Mouse (Mus musculus): Measurements from ENCODE around the gene Aff4. TPM values are rescaled to one million over a fixed set of nuclear protein-coding genes. Genes with fewer than 3 reads are reported as not detected.
"Not testable (repeated sequence)": the region's sequence is repeated elsewhere in the genome, so short reads cannot be mapped to it uniquely, and the experiment has no call there.

Gene Aff4
- polyA plus RNA-seq, 1 experiment from 2014 or later, result 47.8 TPM

GRCm38 (mm10) chr11:53332076-53332680, 18.5 kb upstream of the Aff4 start:
- Histone ChIP-seq H3K4me2 (ENCODE audit: low read depth) (no peak overlapping the region), H3K9me3 (ENCODE audit: control insufficient read depth, low read length) (no peaks in the 10 kb centered on the region), H3K9ac (ENCODE audit: low read length) (no peak overlapping the region), H3K27ac (ENCODE audit: low read depth, low read length) (no peak overlapping the region), H3K4me3 (ENCODE audit: low read depth, low read length) (no peak overlapping the region), H3K27me3 (ENCODE audit: control insufficient read depth, insufficient read depth, low read length) (no peaks in the 10 kb centered on the region), H3K36me3 (ENCODE audit: control insufficient read depth, insufficient read depth, low read length) (peaks cover 7% of the 10 kb centered on the region), H3K4me1 (ENCODE audit: control insufficient read depth, insufficient read depth, low read length) (no peaks in the 10 kb centered on the region)
- no peak for ATAC-seq (ENCODE audit: insufficient read depth, low FRiP score, low TSS enrichment)
- no peak for DNase-seq (ENCODE audit: low spot score)
- 88% methylated on average over 14 of the region's 14 CpGs for WGBS

GRCm38 (mm10) chr11:53335505-53336181, 15.0 kb upstream of the Aff4 start:
- 23% methylated on average over 3 of the region's 3 CpGs for WGBS
- H3K4me2 ChIP-seq (ENCODE audit: low read depth), result no peak overlapping the region
- peaks cover 3% of the 10 kb centered on the region for H3K36me3 ChIP-seq (ENCODE audit: control insufficient read depth, insufficient read depth, low read length)
- DNase-seq (ENCODE audit: low spot score) (no peak), ATAC-seq (ENCODE audit: insufficient read depth, low FRiP score, low TSS enrichment) (no peak)
- no peak overlapping the region for H3K4me3 ChIP-seq (ENCODE audit: low read depth, low read length)
- no peaks in the 10 kb centered on the region for H3K9me3 ChIP-seq (ENCODE audit: control insufficient read depth, low read length)
- no peak overlapping the region for H3K9ac ChIP-seq (ENCODE audit: low read length)
- H3K4me1 ChIP-seq (ENCODE audit: control insufficient read depth, insufficient read depth, low read length), result no peaks in the 10 kb centered on the region
- H3K27ac ChIP-seq (ENCODE audit: low read depth, low read length), result no peak overlapping the region
- H3K27me3 ChIP-seq (ENCODE audit: control insufficient read depth, insufficient read depth, low read length), result no peaks in the 10 kb centered on the region

GRCm38 (mm10) chr11:53336182-53336571, 14.5 kb upstream of the Aff4 start:
- Histone ChIP-seq H3K27me3 (ENCODE audit: control insufficient read depth, insufficient read depth, low read length) (no peaks in the 10 kb centered on the region), H3K27ac (ENCODE audit: low read depth, low read length) (no peak overlapping the region), H3K36me3 (ENCODE audit: control insufficient read depth, insufficient read depth, low read length) (peaks cover 3% of the 10 kb centered on the region), H3K4me1 (ENCODE audit: control insufficient read depth, insufficient read depth, low read length) (no peaks in the 10 kb centered on the region), H3K4me2 (ENCODE audit: low read depth) (no peak overlapping the region), H3K4me3 (ENCODE audit: low read depth, low read length) (no peak overlapping the region), H3K9ac (ENCODE audit: low read length) (no peak overlapping the region), H3K9me3 (ENCODE audit: control insufficient read depth, low read length) (no peaks in the 10 kb centered on the region)
- ATAC-seq (ENCODE audit: insufficient read depth, low FRiP score, low TSS enrichment) (no peak), DNase-seq (ENCODE audit: low spot score) (no peak)

GRCm38 (mm10) chr11:53336924-53337323, 13.7 kb upstream of the Aff4 start:
- H3K36me3 ChIP-seq (ENCODE audit: control insufficient read depth, insufficient read depth, low read length), result peaks cover 2% of the 10 kb centered on the region
- no peaks in the 10 kb centered on the region for H3K9me3 ChIP-seq (ENCODE audit: control insufficient read depth, low read length)
- H3K4me3 ChIP-seq (ENCODE audit: low read depth, low read length), result no peak overlapping the region
- H3K4me1 ChIP-seq (ENCODE audit: control insufficient read depth, insufficient read depth, low read length), result no peaks in the 10 kb centered on the region
- no peak overlapping the region for H3K4me2 ChIP-seq (ENCODE audit: low read depth)
- WGBS, result 70% methylated on average over 1 of the region's 1 CpGs
- no peak overlapping the region for H3K27ac ChIP-seq (ENCODE audit: low read depth, low read length)
- H3K9ac ChIP-seq (ENCODE audit: low read length), result no peak overlapping the region
- no peaks in the 10 kb centered on the region for H3K27me3 ChIP-seq (ENCODE audit: control insufficient read depth, insufficient read depth, low read length)
- DNase-seq (ENCODE audit: low spot score) (no peak), ATAC-seq (ENCODE audit: insufficient read depth, low FRiP score, low TSS enrichment) (no peak)

- Histone ChIP-seq H3K4me2 (ENCODE audit: low read depth) (no peak overlapping the region), H3K27me3 (ENCODE audit: control insufficient read depth, insufficient read depth, low read length) (no peaks in the 10 kb centered on the region), H3K9ac (ENCODE audit: low read length) (no peak overlapping the region), H3K27ac (ENCODE audit: low read depth, low read length) (no peak overlapping the region), H3K9me3 (ENCODE audit: control insufficient read depth, low read length) (no peaks in the 10 kb centered on the region), H3K36me3 (ENCODE audit: control insufficient read depth, insufficient read depth, low read length) (no peaks in the 10 kb centered on the region), H3K4me3 (ENCODE audit: low read depth, low read length) (no peak overlapping the region), H3K4me1 (ENCODE audit: control insufficient read depth, insufficient read depth, low read length) (no peaks in the 10 kb centered on the region)
- WGBS, result 71% methylated on average over 8 of the region's 8 CpGs
- ATAC-seq (ENCODE audit: insufficient read depth, low FRiP score, low TSS enrichment), result no peak
- DNase-seq (ENCODE audit: low spot score), result no peak
Measured at GRCm38 (mm10) chr11:53337684-53338083, 12.9 kb upstream of the Aff4 start.

- not testable (repeated sequence) for H3K27me3 ChIP-seq (ENCODE audit: control insufficient read depth, insufficient read depth, low read length); H3K4me3 ChIP-seq (ENCODE audit: low read depth, low read length); H3K9me3 ChIP-seq (ENCODE audit: control insufficient read depth, low read length); H3K27ac ChIP-seq (ENCODE audit: low read depth, low read length); H3K4me2 ChIP-seq (ENCODE audit: low read depth); H3K4me1 ChIP-seq (ENCODE audit: control insufficient read depth, insufficient read depth, low read length); ATAC-seq (ENCODE audit: insufficient read depth, low FRiP score, low TSS enrichment); H3K9ac ChIP-seq (ENCODE audit: low read length); H3K36me3 ChIP-seq (ENCODE audit: control insufficient read depth, insufficient read depth, low read length); DNase-seq (ENCODE audit: low spot score)
- 90% methylated on average over 10 of the region's 10 CpGs for WGBS
Measured at GRCm38 (mm10) chr11:53341019-53341418, 9.6 kb upstream of the Aff4 start.

- no peak for ATAC-seq (ENCODE audit: insufficient read depth, low FRiP score, low TSS enrichment)
- Histone ChIP-seq H3K4me3 (ENCODE audit: low read depth, low read length) (no peak overlapping the region), H3K9ac (ENCODE audit: low read length) (no peak overlapping the region), H3K9me3 (ENCODE audit: control insufficient read depth, low read length) (no peaks in the 10 kb centered on the region), H3K36me3 (ENCODE audit: control insufficient read depth, insufficient read depth, low read length) (no peaks in the 10 kb centered on the region), H3K4me1 (ENCODE audit: control insufficient read depth, insufficient read depth, low read length) (no peaks in the 10 kb centered on the region), H3K27me3 (ENCODE audit: control insufficient read depth, insufficient read depth, low read length) (no peaks in the 10 kb centered on the region), H3K4me2 (ENCODE audit: low read depth) (no peak overlapping the region), H3K27ac (ENCODE audit: low read depth, low read length) (no peak overlapping the region)
- no peak for DNase-seq (ENCODE audit: low spot score)
- 66% methylated on average over 5 of the region's 5 CpGs for WGBS
Measured at GRCm38 (mm10) chr11:53342711-53343110, 7.9 kb upstream of the Aff4 start.

- no peak overlapping the region for H3K9ac ChIP-seq (ENCODE audit: low read length)
- H3K36me3 ChIP-seq (ENCODE audit: control insufficient read depth, insufficient read depth, low read length), result no peaks in the 10 kb centered on the region
- no peaks in the 10 kb centered on the region for H3K27me3 ChIP-seq (ENCODE audit: control insufficient read depth, insufficient read depth, low read length)
- no peak for DNase-seq (ENCODE audit: low spot score)
- H3K4me2 ChIP-seq (ENCODE audit: low read depth), result no peak overlapping the region
- no peaks in the 10 kb centered on the region for H3K9me3 ChIP-seq (ENCODE audit: control insufficient read depth, low read length)
- H3K27ac ChIP-seq (ENCODE audit: low read depth, low read length), result no peak overlapping the region
- H3K4me1 ChIP-seq (ENCODE audit: control insufficient read depth, insufficient read depth, low read length), result no peaks in the 10 kb centered on the region
- WGBS, result 34% methylated on average over 5 of the region's 5 CpGs
- H3K4me3 ChIP-seq (ENCODE audit: low read depth, low read length), result no peak overlapping the region
- ATAC-seq (ENCODE audit: insufficient read depth, low FRiP score, low TSS enrichment), result no peak
Measured at GRCm38 (mm10) chr11:53345328-53345727, 5.3 kb upstream of the Aff4 start.

GRCm38 (mm10) chr11:53345738-53346137, 4.9 kb upstream of the Aff4 start:
- DNase-seq (ENCODE audit: low spot score), result no peak
- H3K36me3 ChIP-seq (ENCODE audit: control insufficient read depth, insufficient read depth, low read length), result no peaks in the 10 kb centered on the region
- H3K4me1 ChIP-seq (ENCODE audit: control insufficient read depth, insufficient read depth, low read length), result no peaks in the 10 kb centered on the region

More at GRCm38 (mm10) chr11:53345738-53346137, 4.9 kb upstream of the Aff4 start:
- Histone ChIP-seq H3K4me3 (ENCODE audit: low read depth, low read length) (no peak overlapping the region), H3K4me2 (ENCODE audit: low read depth) (no peak overlapping the region), H3K27me3 (ENCODE audit: control insufficient read depth, insufficient read depth, low read length) (no peaks in the 10 kb centered on the region), H3K9ac (ENCODE audit: low read length) (no peak overlapping the region), H3K9me3 (ENCODE audit: control insufficient read depth, low read length) (no peaks in the 10 kb centered on the region), H3K27ac (ENCODE audit: low read depth, low read length) (no peak overlapping the region)
- WGBS, result 43% methylated on average over 2 of the region's 2 CpGs
- ATAC-seq (ENCODE audit: insufficient read depth, low FRiP score, low TSS enrichment), result no peak
